Mouse (Mus musculus) hindbrain, postnatal 0 days (tissue): ENCODE data around the gene Cnpy2. TPM values are rescaled to one million over a fixed set of nuclear protein-coding genes. Genes with fewer than 3 reads are reported as not detected.
"Not testable (repeated sequence)": the region's sequence is repeated elsewhere in the genome, so short reads cannot be mapped to it uniquely, and the experiment has no call there.

ENCODE experiments used
- ATAC-seq: fragments of 200-750 bp; cut with Nextera tagmentation; 2 replicates; pipeline ENCODE4 v1.8.0; 2017; ENCODE audit warnings: mild to moderate bottlenecking, moderate TSS enrichment, moderate library complexity
- DNase-seq: peaks from one replicate; pipeline ENCODE4 v3.0.0-alpha.2; 2015; ENCODE audit warnings: low spot score
- H3K27ac ChIP-seq: fragments of 300-500 bp; sonication (generic); 2 replicates; pipeline ENCODE4 v1.5.1; 2014; ENCODE audit warnings: mild to moderate bottlenecking
- H3K27me3 ChIP-seq: fragments of 300-500 bp; sonication (generic); 2 replicates; pipeline ENCODE4 v1.6.1; 2014; ENCODE audit warnings: low read length, mixed read lengths; ENCODE audit not compliant: insufficient read depth
- H3K36me3 ChIP-seq: fragments of 300-500 bp; sonication (generic); 2 replicates; pipeline ENCODE4 v1.6.1; 2014; ENCODE audit warnings: low read length, mixed read lengths; ENCODE audit not compliant: insufficient read depth
- H3K4me1 ChIP-seq: fragments of 300-500 bp; sonication (generic); 2 replicates; pipeline ENCODE4 v1.6.1; 2014; ENCODE audit warnings: antibody characterized with exemption, low read length, mixed read lengths; ENCODE audit not compliant: insufficient read depth
- H3K4me2 ChIP-seq: fragments of 300-500 bp; sonication (generic); 2 replicates; pipeline ENCODE4 v1.6.1; 2014; ENCODE audit warnings: low read depth, mild to moderate bottlenecking, low read length, moderate library complexity, mixed read lengths
- H3K4me3 ChIP-seq: fragments of 300-500 bp; sonication (generic); 2 replicates; pipeline ENCODE4 v1.5.1; 2014; ENCODE audit warnings: low read length
- H3K9ac ChIP-seq: fragments of 300-500 bp; sonication (generic); replicated peaks from 2 replicates; pipeline ENCODE4 v1.6.1; 2014; ENCODE audit warnings: mild to moderate bottlenecking, low read length, moderate library complexity, mixed read lengths
- H3K9me3 ChIP-seq: fragments of 300-500 bp; sonication (generic); 2 replicates; pipeline ENCODE4 v1.6.1; 2016; ENCODE audit warnings: low read length, mixed read lengths
- CTCF ChIP-seq: IDR thresholded peaks from 2 replicates; pipeline ENCODE4 v1.5.1; 2016; ENCODE audit warnings: antibody characterized with exemption, control low read depth, low read depth
- WGBS: fragments of 180-500 bp; shearing (Covaris S2); extraction: QIAGEN DNeasy Blood & Tissue Kit; methylation state at CpG from one replicate; pipeline ENCODE4 v1.1.7; 2014; 5-methylcytosine and 5-hydroxymethylcytosine counted together
- polyA plus RNA-seq: library from polyadenylated mRNA; unstranded; fragments of >200 nt; fragmentation: Nextera tagmentation; extraction: Ambion mirVana; gene quantifications from 2 replicates; pipeline ENCODE4 v1.2.1, GENCODE M21; 2015
- total RNA-seq: library from RNA; depleted of rRNA; stranded (reverse); fragments of >200 nt; gene quantifications from 2 replicates; pipeline ENCODE4 v1.2.3, GENCODE M21; 2014; rRNA removed

Cnpy2 gene
- 42.9 and 73.3 TPM in 2 replicates for total RNA-seq
- 186 and 189 TPM in 2 replicates for polyA plus RNA-seq

DNA sequence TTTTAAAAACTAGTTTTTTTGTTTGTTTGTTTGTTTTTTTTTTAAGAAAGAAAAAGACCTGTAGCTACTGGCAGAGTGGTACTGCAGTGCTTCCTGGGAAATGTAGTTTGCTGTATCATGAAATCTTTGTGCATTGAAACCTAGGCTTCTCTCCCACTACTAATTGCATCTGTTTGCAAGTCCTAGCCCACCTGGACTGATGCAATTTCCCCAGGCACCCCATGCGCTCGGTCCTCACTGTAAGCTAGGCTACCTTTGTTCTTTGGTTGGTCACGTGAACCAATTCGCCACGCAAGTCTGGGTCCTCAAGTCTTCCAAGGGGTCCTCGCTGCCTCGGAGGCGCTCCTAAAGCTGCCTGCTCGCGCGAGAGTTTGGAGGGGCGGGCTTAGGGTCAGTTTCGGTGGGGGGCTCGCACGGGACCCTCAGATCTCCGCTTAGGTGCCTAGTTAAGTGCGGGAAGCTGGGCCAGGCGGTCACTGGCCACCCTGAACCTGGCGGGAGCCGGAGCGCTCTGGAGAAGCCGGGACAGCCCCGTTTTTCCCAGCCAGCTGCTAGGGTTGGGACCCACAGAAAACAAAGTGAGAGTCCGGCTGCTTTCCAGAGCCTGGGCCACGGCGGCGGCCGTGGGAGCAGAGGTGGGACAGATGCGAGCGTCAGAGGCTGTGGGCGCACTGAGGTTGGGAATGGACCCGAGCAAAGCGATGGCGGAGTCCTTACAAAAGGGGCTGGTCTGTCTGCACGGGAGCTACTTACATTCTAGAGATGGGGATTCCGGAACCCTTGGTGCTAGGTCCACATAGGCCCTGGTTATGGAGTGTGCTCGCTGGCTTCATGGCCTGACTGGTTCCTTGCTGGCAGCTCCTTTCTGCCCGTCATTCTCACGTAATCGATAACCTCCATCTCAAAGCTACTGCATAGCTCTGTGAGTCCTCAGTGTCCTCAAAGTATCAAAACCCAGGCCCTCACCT lies at the start of gene Cnpy2:
Cnpy2 (plus strand) TSS at position 319 of the 968 bp plus-strand sequence.
- Histone ChIP-seq H3K27me3 (no peaks in the 10 kb centered on the region), H3K36me3 (peaks cover 38% of the 10 kb centered on the region)
- WGBS, result under 1% methylated on average over 40 of the region's 40 CpGs

DNA sequence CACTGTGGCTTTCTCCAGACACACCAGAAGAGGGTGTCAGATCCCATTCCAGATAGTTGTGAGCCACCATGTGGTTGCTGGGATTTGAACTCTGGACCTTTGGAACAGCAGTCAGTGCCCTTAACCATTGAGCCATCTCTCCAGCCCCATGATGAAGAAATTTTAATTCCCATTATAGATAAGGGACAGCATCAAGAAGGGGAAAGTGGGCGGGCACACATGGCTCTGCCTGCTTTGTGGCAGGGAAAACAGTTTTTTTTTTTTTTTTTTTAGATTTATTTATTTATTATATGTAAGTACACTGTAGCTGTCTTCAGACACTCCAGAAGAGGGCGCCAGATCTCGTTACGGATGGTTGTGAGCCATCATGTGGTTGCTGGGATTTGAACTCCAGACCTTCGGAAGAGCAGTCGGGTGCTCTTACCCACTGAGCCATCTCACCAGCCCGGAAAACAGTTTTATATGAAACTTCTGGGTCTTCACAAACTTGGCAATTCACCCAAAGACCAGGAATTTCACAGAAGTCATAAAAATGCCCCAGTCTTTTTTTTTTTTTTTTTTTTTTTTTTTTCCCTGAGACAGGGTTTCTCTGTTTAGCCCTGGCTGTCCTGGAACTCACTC lies 49.3 kb upstream of the Cnpy2 start:
- not testable (repeated sequence) for H3K4me1 ChIP-seq, ATAC-seq, H3K4me2 ChIP-seq, H3K27ac ChIP-seq, H3K4me3 ChIP-seq, DNase-seq, H3K9me3 ChIP-seq, H3K27me3 ChIP-seq, H3K36me3 ChIP-seq, H3K9ac ChIP-seq
- WGBS, result 93% methylated on average over 4 of the region's 7 CpGs

More for the DNA sequence above, at the start of gene Cnpy2:
- peak within 1 kb of the TSS; percentile 87 for H3K9ac ChIP-seq
- ATAC-seq, result peak; percentile 96
- no peak for TF ChIP-seq CTCF
- peak within 1 kb of the TSS; percentile 82 for H3K4me2 ChIP-seq
- H3K9me3 ChIP-seq, result no peaks in the 10 kb centered on the region
- peak within 1 kb of the TSS; percentile 68 for H3K4me3 ChIP-seq
- peak within 1 kb of the TSS; percentile 98 for H3K27ac ChIP-seq
- DNase-seq, result peak; percentile 97
- H3K4me1 ChIP-seq, result peaks cover 11% of the 10 kb centered on the region; the same call in 1 of the 2 replicates

DNA sequence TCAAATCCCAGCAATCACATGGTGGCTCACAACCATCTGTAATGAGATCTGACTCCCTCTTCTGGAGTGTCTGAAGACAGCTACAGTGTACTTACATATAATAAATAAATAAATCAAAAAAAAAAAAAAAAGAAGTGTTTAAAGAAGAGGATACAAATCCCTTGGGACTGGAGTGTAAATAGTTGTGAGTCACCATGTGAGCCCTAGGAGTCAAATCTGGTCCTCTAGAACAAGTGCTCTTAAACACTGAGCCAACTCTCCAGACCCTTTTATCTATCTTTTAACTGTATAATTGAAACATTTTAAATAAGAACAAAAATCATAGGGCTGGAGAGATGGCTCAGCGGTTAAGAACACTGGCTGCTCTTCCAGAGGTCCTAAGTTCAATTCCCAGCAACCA lies 46.9 kb upstream of the Cnpy2 start:
- WGBS, result 100% methylated on average over 1 of the region's 1 CpGs
- H3K9me3 ChIP-seq, H3K4me1 ChIP-seq, ATAC-seq, H3K27ac ChIP-seq, H3K9ac ChIP-seq, H3K4me2 ChIP-seq, DNase-seq, H3K4me3 ChIP-seq, H3K27me3 ChIP-seq: not testable (repeated sequence)
- peaks cover 10% of the 10 kb centered on the region; the same call in 1 of the 2 replicates for H3K36me3 ChIP-seq

GRCm38 (mm10) chr10:128278158-128278557 lies 44.1 kb upstream of the Cnpy2 start:
- DNase-seq, result no peak
- Histone ChIP-seq H3K4me1 (no peaks in the 10 kb centered on the region), H3K27ac (no peak overlapping the region), H3K9ac (no peak overlapping the region), H3K36me3 (peaks cover 30% of the 10 kb centered on the region), H3K4me2 (no peak overlapping the region), H3K4me3 (no peak overlapping the region), H3K27me3 (no peaks in the 10 kb centered on the region), H3K9me3 (no peaks in the 10 kb centered on the region)
- ATAC-seq, result no peak
- no peak for TF ChIP-seq CTCF
- WGBS, result 61% methylated on average over 6 of the region's 6 CpGs

DNA sequence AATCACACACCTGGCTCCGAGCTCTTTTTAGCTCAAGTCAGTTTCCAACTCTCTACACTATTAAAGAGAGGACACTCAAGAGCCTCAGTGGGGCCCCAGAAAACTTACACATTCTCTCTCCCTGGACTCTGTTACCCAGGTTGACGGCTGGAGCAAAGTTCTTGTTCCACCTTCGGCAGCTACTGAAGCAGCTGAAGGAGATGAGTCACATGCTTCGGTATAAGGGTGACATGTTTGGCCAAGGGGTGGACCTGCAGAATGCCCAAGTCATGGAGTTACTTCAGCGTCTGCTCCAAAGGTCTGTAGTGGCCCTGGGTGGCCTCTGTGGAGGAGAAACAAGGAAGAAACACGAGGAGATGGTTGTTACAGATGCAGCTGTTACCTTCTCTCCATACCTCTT lies 41.3 kb upstream of the Cnpy2 start:
- WGBS, result 87% methylated on average over 6 of the region's 6 CpGs
- Histone ChIP-seq H3K9ac (no peak overlapping the region), H3K4me3 (no peak overlapping the region), H3K4me2 (no peak overlapping the region), H3K27ac (no peak overlapping the region), H3K4me1 (no peaks in the 10 kb centered on the region), H3K27me3 (no peaks in the 10 kb centered on the region), H3K9me3 (no peaks in the 10 kb centered on the region), H3K36me3 (peaks cover 40% of the 10 kb centered on the region)
- TF ChIP-seq CTCF, result no peak
- DNase-seq (no peak), ATAC-seq (no peak)

DNA sequence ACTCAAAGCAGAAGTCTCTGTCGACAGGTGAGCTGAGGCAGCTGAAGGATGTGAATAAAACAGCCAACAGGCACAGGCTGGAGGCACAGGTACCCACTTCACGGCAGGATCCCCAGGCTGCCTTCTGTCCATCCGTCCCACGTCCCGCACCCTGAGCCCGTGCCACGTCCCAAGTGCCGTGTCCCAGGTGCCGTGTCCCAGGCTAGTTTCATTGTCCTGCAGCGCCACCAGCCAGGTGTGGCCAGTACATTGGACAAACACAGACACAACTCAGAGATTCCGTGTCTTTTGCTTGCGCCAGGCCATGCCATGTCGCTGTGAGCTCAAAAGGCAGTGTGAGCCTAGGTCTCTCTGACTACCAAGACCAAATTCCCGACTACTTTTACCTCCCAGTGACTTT lies 40.6 kb upstream of the Cnpy2 start:
- WGBS, result 92% methylated on average over 14 of the region's 14 CpGs
- Histone ChIP-seq H3K27ac (no peak overlapping the region), H3K9me3 (no peaks in the 10 kb centered on the region), H3K4me1 (no peaks in the 10 kb centered on the region), H3K4me2 (no peak overlapping the region), H3K27me3 (no peaks in the 10 kb centered on the region), H3K9ac (no peak overlapping the region), H3K4me3 (no peak overlapping the region), H3K36me3 (peaks cover 42% of the 10 kb centered on the region)
- TF ChIP-seq CTCF, result no peak
- DNase-seq (no peak), ATAC-seq (no peak)
